Mouse (Mus musculus): ENCODE measurements around the gene Ly6g5c.
"Not testable (repeated sequence)": the region's sequence is repeated elsewhere in the genome, so short reads cannot be mapped to it uniquely, and the experiment has no call there.

Ly6g5c gene

DNA sequence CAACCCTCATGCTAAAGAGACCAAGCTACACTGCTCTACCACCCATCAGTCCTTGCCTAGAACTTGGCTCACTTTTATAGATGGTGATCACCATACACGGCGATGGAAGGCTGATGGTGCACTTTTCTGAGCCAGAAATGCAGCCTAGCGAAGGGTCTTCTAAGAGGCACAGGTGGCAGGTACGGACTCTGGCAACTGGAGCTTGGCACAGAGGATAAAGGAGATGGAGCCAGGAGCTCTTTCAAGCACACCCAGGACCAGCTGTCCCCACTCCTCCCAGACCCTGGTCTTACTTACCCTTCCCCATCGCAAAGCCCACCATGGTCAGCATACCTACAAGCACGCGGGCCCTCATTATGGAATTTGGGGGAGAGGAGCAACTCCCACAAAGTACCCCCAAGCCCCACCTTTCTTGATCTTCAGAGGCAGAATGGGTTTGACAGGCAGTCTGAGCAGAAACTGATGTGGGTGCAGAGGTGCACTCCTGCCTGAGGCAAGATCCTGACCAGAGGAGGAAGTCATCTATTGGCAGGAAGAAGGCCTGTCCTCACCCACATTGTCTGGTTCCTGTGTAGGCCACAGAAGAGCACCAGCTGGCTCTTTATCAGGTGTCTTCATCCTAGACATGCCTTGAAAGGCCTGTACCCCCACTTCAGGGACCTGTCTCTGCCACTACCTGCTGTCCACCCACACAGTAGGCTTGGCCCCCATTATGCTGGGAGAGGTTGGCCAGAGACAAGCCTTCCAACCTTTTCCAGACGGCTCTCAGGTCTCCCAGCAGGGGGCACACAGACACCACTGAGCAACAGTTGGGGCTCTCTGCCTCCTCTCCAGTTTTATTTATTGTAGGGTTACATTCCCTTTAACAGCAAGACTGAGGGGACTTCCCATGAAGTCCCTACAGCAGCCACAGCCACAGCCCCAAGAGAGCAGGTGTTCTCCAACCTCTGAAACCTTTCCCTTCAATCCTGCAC is 7.3 kb downstream of the Ly6g5c start, which contains the start of gene Ly6g5b:
Gene Ly6g5b (minus strand): TSS at position 383 of the 974 bp plus-strand sequence.
- DNase-seq = no peak

DNA sequence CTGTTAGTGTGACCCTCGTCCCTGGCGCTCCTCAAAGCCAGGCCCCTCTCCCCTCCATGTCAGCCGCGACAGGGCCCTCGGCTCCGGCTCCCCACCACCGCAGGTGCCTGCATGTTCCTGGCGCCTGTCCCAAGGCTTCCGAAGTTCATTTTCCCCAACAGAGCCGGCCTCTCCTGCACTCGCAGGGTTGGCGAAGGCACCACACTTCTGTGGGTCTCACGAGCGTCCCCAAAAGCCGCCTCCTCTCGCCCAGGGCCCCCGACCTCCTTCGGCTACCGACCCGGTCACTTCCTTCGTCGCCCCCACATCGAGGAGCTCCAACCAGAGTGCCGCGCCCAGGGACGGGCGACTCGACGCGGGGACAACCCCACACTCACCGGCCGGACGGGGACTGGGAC is 12.7 kb downstream of the Ly6g5c start:
- no peak for DNase-seq

DNA sequence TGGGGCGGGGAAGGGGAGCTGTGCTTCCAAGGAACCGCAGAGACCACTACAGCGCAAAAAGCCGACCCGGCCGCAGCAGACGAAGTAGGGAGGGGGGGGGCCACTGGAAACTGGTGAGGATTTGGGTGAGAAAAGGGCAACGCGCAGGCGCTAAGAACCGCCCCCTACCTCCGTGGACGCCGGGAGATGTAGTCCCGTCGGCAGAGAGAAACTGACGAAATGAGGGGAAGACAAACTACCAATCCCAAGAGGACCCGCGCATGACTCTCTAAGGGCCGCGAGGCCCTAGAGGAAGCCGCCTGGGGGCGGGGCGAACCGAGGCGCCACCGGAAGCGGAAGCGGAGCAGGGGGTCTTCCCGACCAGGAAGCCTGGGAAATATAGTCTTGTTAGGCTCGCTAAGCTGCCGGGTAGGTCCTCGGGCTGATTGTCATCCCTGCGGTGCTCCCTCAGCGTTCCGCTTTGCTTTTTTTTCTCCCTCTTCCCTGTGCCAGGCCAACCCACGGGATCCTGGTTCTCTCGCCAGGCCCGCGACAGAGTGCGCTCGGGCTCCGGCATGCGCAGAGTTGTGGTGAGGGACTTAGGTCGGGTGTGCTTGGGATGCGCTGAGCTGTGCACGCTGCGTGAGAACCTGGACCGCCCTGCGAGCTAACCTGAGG is 13.2 kb downstream of the Ly6g5c start, which contains the start of gene Gpank1:
Gene Gpank1 (plus strand): TSS at position 313 of the 657 bp plus-strand sequence.
- DNase-seq = peak; percentile 99

DNA sequence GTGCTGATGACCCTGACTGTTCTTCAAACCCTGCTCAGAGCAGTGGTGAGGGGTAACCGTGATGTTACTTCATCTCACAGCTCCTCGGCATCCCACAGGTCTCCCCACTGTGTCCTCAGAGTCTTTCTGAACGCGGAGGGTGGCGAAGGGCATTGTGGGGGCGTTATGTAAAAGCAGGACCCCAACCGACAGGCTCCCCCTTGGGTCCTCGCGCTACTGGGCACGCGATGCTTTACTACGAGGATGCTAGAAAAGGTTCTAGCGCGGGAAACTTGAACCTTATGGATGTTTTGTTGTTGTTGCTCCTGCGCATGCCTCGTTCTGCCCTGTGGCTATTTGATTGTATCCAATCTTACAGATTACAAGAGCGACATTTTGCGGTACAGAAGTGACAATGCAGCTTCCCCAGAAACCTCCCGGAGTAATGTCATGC is 13.8 kb downstream of the Ly6g5c start, which contains the start of gene Csnk2b:
Gene Csnk2b (minus strand): TSS at position 183 of the 433 bp plus-strand sequence.
- DNase-seq = peak; percentile 59

DNA sequence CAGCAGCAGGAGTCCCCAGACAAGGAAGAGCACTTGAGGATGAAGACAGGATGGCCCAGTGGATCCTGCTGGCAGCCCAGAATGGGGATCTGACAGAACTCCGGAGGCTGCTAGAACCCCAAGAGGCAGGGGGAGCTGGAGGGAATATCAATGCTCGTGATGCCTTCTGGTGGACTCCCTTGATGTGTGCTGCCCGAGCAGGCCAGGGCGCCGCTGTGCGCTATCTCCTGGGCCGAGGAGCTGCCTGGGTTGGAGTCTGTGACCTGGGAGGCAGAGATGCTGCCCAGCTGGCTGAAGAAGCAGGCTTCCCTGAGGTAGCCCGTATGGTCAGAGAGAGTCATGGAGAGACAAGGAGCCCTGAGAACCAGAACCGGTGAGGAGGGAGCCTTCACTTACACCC is 15.2 kb downstream of the Ly6g5c start:
- not testable (repeated sequence) for DNase-seq

DNA sequence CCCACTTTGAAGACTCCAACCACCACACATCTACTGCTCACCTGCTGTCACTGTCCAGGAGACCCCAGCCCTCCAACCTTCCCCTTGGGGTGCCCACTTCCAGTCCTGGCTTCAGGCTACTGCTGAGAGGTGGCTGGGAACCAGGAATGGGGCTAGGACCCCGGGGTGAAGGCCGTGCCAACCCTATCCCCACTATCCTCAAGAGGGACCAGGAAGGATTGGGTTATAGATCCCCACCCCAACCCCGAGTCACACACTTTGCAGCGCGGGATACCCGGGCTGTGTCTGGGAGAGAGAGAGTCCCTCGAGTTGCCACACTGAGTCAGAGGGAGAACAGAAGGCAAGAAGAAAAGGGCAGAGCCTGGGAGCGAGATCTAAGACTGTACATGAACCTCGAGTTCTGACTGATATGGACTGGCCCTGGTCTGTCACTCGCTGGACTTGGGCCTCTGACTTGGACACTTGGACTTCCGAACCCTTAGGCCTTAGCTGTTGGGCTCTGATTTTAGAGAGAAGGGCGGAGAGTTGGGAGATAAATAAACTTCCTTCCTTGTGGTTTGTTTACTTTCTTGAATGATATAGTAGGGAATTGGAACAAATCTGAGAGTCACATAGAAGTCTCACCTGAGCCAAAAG is 16.3 kb downstream of the Ly6g5c start:
- DNase-seq = not testable (repeated sequence)

DNA sequence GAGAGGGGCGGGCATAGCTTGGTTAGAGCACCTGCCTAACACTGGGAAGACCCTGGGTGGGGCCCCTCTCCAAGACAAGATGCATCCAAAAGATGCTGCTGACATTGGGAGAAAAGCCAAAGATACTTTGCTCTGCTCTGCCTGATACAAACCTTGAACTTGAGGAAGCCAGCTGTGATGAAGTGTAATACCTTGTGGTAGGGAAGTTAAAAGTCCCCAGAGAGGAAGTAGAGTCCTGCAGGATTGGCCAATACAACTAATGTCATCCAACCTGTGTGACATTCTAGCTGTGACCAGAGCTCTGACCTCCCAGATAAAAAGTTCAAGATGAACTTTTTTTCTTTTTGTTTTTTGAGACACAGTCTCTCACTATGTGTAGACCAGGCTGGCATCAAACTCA is 17.0 kb downstream of the Ly6g5c start:
- no peak for DNase-seq

DNA sequence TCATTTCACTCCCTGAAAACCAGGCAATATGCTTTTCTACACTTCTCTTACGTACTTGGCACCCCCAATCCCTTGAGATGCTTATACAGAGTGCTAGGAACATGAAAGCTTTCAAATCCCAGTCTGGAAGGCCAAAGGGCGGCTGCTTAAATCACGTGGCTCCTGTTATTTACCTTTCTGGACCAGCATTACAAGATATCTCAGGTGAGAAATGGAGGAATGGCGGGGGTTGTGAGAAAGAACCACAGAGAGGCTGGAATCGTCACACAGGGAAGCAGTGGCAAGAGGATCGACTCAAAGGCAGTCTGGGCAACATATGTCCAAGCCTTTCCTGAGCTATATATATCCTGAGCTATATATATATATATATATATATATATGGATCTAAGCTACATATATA is 17.5 kb downstream of the Ly6g5c start:
- no peak for DNase-seq

DNA sequence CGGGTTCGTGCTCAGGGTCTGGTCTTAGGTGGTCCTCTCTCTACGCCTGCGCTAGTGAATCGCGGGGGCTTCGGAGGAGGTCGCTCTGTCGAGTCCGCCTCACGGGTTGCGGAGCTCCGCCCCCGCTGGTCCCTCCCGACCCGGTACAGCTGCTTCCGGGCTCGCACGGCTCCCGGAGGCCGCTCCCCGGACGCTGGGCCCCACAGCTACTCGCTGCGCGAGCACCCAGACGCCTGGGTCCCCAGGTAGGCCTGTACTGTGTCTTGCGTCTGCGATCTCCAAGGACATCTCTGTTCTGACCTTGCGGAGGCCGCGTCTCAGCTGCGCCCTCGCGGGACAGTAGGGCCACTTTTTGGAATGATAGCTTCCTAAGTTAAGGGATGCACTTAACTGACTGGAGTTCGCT is 18.1 kb downstream of the Ly6g5c start, which contains the start of gene D17H6S53E:
Gene D17H6S53E (plus strand): TSS at position 168 of the 406 bp plus-strand sequence.
- DNase-seq = peak; percentile 73

DNA sequence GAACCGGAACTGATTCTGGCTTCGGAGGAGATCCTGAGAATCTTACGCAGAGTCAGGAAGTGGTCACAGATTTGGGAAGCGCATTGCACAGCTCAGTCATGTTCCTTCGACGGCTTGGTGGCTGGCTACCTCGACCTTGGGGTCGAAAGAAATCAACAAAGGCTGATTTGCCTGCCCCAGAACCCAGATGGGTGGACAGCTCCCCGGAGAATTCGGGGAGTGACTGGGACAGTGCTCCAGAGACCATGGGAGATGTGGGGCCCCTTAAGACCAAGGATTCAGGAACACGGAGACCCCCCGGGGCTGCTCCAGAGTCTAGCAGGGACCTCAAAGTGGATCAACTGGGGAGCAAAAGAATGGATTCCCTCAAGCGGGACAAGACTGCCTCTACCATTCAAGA is 18.9 kb downstream of the Ly6g5c start:
- no peak for DNase-seq

DNA sequence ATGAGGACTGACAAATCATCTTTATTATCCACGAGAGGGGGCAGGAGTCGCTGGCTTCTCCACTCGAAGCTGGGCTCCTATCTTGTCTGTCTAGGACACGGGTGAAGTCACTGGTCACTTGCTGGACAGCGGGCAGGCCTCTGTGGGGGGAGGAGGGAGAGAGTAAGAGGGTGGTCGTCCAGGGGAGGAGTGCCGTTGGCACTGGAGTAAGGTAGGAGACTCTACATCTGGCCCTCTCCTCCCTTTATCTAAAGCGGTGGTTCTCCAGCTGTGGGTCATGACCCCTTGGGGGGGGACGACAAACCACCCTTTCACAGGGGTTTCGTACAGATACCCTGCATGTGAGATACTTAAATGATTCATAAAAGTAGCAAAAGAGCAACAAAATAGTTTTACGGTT is 20.9 kb downstream of the Ly6g5c start:
- DNase-seq = no peak

DNA sequence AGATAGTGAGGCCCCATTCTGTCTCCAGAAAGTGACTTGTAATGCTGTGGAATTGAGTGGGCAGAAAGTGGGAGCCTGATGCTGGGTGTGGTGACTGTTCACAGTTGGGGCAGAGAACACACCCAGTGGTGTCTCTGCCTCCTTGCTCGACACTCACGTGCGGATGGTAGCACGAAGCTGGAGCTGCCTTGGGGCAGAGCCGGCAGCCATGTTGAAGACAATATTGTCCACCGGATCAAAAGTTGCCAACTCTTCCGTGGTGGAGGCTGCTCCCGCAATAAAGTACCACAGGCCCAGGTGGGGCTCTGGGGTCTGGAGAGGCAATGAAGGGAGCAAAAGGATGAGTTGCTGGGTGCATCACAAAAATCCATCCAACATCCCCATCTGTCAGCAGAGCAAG is 23.0 kb downstream of the Ly6g5c start:
- DNase-seq = no peak

DNA sequence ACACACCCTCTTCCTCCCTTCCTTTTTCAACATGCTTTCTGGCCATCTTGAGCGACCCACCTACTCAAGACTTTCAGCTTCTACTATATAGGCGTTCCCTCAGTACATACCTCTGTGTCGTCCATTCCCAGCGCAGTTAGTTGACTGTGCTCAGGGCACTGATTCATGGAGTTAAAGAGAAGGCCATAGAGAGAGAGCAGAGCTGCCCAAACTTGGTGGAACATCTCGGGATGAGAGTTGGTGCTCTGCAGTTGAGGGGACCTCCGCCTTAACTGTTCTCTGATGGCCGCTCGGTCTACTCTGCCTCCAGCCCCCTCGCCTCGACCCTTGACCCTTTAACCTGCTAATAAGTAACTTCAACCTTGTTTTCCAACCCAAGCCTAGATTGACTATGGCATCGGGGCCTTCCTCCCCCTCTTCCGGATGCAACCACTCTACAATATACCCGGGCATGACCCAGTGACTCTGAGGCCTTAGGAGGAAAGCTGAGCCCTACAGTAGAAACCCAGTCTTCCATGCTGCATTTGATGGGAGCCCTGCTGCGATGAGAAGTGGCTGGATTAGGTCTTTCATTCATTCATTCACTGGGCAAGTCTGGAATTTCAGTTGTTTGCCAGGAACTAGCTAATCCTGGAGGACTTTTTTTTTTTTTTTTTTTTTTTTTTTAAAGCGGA is 23.6 kb downstream of the Ly6g5c start, which contains the start of gene Apom:
Gene Apom (minus strand): TSS at position 551 of the 674 bp plus-strand sequence.
- DNase-seq = no peak

DNA sequence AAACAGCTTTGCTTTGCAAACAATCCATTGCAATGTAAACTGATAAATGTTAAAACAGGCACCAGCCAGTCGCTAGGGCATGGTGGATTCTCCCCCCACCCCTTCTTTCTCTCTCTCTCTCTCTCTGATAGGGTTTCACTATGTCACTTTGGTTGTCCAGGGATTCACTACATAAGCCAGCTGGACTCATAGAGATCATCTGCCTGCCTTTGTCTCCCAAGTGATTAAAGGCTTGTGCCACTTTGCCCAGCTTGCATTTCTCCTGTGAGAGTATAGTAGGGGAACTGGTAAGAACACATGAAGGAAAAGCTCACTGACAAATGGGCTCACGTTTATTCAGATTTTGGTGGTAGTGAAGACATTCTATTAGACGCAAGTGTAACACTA is 24.1 kb downstream of the Ly6g5c start:
- no peak for DNase-seq

DNA sequence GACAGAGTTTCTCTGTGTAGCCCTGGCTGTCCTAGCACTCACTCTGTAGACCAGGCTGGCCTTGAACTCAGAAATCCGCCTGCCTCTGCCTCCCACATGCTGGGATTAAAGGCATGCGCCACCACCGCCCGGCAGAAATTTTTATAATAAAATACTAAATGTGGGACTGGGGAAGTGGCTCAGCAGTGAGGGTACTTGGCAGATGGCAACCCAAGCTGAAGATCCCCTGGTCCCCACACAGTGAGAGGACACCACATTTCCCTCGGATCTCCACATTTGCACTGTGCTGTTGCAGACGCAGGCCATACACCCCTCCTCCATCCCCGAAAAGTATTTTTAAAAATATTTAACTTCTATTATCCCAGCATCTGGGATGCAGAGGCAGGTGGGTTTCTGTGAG is 25.4 kb downstream of the Ly6g5c start:
- DNase-seq = no peak

DNA sequence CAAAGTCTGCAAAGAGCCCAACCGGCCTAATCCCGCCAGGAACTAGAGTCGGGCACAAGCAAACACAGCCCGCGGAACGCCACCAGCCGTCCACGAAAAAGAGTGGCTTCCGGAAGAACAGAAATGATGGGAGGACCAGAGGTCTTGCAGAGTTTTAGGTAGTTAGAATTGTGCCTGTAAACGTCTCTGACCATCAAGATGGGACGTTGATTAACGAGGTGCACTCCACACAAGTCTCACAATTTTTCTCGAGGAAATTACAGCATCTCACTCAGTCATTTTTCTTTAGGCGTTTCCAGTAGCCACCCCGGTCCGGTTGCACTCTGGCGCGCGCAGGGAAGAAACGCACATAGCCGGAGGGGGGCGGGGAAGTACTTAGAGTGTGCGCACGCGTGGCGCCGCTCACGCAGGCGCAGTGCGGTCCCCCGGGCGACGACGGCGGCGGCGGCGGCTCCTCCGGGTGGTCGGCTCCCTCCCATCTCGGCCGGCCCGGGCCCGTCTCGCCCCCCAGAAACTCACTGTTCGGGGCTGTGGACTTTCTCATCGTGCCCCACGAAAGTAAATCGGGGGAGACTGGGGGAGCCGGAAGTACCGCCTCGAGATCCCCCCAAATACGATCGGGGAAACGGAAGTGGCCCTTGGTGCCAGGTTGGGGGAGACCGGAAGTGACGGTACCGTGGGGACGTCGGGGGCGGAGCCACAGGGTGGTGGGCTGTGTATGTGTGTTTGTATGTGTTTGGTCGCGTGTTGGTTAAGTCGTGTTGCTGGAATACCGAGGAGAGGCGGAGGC is 26.9 kb downstream of the Ly6g5c start, which contains the start of gene Bag6:
Gene Bag6 (plus strand): TSS at position 378 of the 790 bp plus-strand sequence.
- DNase-seq = peak; percentile 95

DNA sequence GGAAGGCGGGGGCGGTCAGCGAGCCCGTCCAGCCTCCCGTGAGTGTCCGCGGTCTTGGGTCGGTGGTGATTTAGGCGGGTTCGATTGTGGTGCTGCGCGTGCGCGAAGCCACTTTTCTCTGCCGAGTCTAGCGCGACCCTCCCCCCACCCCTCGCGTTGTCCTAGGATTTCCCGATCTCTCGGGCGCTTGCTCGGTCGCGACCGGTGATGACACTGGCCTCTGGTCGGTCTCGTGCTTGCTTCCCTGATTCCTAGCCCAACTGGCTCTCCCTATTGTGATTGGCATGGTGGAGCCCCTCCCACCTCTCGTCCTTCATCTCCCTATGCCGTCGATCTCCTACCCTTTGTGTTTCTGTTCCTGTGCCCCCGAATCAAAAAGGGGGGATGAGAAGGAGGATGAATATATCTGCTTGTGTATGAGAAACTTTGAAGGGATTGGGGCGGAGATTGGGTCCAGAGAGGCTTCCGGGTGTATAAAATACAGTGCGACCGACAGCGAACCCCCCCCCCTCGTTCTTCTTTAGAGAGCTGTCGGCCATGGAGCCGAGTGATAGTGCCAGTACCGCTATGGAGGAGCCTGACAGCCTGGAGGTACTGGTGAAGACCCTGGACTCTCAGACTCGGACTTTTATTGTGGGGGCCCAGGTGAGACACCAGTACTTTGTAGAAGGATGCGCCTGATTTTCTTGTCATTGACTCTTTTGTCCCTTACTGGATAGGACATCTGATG is 27.7 kb downstream of the Ly6g5c start:
- DNase-seq = no peak

DNA sequence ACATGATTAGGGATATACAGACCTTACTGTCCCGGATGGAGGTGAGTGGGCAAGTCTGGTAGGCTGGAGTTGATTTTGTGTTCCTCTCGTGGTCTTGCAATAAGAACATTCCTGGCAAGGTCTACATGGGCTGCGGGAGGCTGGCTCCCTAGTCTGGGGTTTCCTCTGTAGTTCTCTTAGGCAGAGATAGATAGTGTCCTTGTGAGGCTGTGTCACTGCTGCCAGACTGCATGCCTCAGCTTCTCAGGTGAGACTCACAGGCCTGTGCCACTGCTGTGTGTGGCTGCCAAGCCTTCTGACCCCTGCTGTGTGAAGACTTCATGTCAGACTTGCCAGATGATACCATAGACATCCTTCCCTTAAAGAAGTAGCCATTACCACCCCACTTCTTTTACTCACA is 31.2 kb downstream of the Ly6g5c start:
- no peak for DNase-seq

DNA sequence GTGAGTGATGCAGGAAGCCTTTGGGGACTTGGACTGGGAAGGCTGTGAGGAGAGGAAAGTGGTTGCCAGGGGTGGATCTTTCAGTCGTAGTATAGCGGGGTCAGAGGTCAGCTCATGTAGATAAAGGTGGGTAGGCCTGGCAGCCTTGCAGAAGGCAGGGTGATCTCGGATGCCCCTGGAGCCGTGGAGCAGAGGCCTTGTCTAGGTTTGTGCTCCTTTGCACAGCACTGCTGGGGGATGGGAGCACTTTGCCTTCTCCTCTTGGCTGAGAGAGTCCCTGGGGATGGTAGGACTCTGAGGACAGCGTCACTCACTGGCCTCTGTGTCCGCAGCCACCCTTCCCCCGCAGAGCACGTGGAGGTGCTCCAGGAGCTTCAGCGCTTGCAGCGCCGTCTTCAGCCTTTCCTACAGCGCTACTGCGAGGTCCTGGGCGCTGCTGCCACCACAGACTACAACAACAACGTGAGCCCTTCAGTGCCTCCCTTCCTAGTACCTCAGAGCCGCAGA is 32.5 kb downstream of the Ly6g5c start:
- DNase-seq = no peak

DNA sequence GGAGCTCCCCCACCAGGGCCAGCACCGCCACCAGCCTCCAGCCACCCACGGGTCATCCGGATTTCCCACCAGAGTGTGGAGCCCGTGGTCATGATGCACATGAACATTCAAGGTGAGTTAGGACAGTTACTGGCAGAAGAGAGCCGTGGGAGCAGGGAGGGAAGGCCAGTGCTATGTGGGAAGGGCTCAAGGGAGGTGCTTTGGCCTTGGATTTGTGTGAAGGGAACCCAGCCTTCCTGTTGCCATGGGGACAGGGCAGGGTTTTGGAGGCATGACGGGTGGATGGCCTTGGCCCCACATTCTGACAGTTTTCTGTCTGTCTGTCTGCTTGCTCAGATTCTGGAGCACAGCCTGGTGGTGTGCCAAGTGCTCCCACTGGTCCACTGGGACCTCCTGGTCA is 33.9 kb downstream of the Ly6g5c start:
- no peak for DNase-seq

DNA sequence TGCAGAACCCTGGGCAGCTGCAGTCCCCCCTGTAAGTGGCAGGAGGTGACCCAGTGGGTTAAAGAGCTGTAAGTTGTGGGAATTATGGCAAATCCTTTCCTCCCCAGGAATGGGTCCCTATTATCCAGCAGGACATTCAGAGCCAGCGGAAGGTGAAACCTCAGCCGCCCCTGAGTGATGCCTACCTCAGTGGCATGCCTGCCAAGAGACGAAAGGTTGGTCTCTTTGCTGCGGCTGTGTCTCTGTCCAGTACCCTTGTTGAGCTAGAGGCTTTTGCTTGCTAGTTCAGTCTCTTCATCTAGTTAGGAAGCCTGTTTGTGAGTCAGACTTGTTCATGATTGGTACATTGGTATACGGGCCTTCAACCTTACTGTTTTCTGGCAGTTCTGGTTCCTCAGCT is 38.1 kb downstream of the Ly6g5c start:
- no peak for DNase-seq
